Mouse (Mus musculus): Measurements from ENCODE around the gene Actn1.

DNA sequence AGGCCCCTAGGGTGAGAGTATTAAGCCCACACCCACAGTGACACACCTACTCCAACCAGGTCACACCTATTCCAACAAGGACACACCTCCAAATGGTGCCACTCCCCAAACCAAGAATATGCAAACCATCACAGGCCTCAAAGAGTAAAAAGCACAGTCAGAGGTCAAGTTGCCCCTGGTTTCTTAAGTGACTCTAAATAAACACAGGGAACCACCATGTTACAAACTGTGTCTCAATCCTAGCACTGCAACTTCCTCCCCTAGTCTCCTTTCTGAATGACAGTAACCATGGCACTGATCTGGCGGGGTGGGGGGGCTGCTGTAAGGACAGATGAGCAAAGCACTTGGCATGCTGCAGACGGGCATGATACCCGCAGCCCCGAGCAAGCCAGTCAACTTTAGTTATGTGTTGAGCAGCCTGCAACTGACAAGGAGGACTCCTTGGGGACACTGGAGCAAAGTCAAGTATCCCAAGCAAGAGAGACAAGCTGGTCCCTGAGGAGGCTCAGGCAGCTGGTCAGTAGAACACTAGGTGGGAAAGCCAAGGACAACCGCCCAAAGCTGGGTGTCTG, 132.9 kb downstream of the Actn1 start:
- TF ChIP-seq GATA1 (IDR thresholded peaks at IDR 0.05; ENCODE audit: borderline replicate concordance, low read length) (no peak), FLI1 (IDR thresholded peaks at IDR 0.05; ENCODE audit: low read length) (no peak)
